Mouse (Mus musculus) neural tube, embryonic 10.5 days (tissue): ENCODE results near the gene Vmn1r45.
"Not testable (repeated sequence)": the region's sequence is repeated elsewhere in the genome, so short reads cannot be mapped to it uniquely, and the experiment has no call there.

Source experiments
- DNase-seq: peaks from one replicate; pipeline ENCODE4 v3.0.0-alpha.2; 2017; ENCODE audit warnings: low spot score; ENCODE audit errors: extremely low spot score

Vmn1r45 gene

GRCm38 (mm10) chr6:89940498-89940897 is at the start of gene Vmn1r45:
TSS of gene Vmn1r45 (minus strand) at chr6:89940598.
- not testable (repeated sequence) for DNase-seq

- DNase-seq = no peak
These were observed 45.6 kb upstream of the Vmn1r45 start for GRCm38 (mm10) chr6:89985989-89986388.

DNA sequence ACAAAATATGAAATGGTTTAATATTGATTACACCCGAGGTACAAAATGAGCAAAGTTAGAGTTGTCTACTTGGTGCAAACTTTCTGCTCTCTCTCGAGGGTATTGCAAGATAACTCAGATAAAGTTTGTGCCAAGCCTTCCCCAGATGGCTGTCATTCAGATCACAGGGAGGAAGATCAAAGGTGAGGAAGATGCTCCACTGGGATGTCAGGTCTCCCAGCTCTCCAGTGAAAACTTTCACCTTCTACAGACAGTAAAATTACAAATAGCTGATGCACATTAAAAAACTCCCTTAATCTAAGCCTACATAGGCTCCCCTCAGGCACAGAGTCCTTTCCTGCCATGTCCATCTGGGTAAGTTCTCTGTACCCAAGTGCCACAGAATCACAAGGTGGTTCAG is 28.6 kb upstream of the Vmn1r45 start, which contains the start of gene Vmn1r46:
Gene Vmn1r46 (plus strand): TSS at position 301 of the 400 bp plus-strand sequence.
- DNase-seq = no peak

DNA sequence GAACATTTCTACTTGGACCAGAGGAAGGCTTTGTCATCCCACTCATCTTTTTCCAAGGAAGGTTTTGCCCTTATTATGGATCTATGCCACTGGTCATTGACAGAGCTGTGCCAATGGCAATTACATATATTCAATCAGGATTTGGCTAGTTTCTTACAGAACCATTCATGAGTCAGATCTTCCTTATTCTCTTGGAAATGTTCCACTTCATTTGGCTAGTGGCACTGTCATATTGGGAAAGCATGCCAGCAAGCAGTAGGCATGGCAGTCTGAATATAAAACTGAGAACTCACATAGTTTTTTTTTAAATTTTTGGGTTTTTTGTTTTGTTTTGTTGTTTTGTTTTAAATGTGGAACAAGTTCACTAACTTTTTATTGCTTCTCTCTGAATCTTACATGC is 25.9 kb upstream of the Vmn1r45 start:
- DNase-seq = no peak

DNA sequence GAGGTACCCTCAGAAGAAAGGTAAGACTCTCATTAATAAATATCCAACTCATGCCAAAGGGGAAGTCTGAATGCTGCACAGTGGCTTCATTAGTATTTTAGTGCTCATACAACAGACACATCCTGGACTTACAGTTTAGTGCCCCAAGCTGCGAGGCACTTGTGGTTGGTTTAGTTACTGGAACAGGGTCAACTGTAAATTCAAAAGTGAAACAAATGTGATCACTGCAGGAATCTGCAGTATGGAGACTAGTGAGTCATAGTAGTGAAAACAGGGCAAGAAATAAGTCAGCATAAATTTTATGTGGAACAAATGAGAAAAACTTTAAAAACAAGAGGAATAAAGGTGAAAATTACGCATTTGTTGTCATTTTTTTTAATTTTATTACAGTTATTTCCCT is 13.2 kb upstream of the Vmn1r45 start:
- DNase-seq = no peak

GRCm38 (mm10) chr6:89940926-89941325 is 528 bp upstream of the Vmn1r45 start:
- DNase-seq = no peak

- no peak for DNase-seq
These were observed 56.6 kb downstream of the Vmn1r45 start for GRCm38 (mm10) chr6:89883812-89884211.

DNA sequence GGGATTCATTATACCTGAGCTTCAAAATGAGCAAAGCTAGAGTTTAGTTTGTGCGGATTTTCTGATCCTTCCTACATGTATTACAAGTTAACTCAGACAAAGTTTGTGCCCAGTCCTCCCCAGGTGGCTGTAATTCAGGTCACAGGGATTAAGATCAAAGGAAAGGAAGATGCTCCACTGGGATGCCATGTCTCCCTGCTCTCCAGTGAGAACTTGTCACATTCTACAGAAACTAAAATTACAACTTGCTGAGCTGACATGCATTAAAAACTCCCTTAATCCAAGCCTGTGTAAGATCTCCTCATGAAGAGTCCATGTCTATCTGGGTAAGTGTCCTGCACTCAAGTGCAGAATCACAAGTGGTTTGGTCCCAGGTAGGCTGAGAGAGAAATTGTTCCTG is 57.0 kb downstream of the Vmn1r45 start, which contains the start of gene Vmn1r44:
Gene Vmn1r44 (plus strand): TSS at position 301 of the 400 bp plus-strand sequence.
- no peak for DNase-seq
